Mouse (Mus musculus) midbrain, embryonic 10.5 days (tissue): ENCODE results near the gene Cbl. TPM values are rescaled to one million over a fixed set of nuclear protein-coding genes. Genes with fewer than 3 reads are reported as not detected.
A peak's percentile ranks its signal among the peaks of the same experiment; 100 is the strongest.

ENCODE experiments used
- DNase-seq: peaks from one replicate; pipeline ENCODE4 v3.0.0-alpha.2; 2017; ENCODE audit warnings: low spot score
- H3K27ac ChIP-seq: fragments of 300-500 bp; sonication (generic); replicated peaks from 2 replicates; pipeline ENCODE4 v1.5.1; 2016; ENCODE audit warnings: mild to moderate bottlenecking
- H3K27me3 ChIP-seq: fragments of 300-500 bp; sonication (generic); 2 replicates; pipeline ENCODE4 v1.6.1; 2016; ENCODE audit warnings: low read depth, mild to moderate bottlenecking; ENCODE audit not compliant: poor library complexity, severe bottlenecking
- H3K36me3 ChIP-seq: fragments of 300-500 bp; sonication (generic); 2 replicates; pipeline ENCODE4 v1.6.1; 2016; ENCODE audit warnings: mild to moderate bottlenecking, moderate library complexity
- H3K4me1 ChIP-seq: fragments of 300-500 bp; sonication (generic); 2 replicates; pipeline ENCODE4 v1.6.1; 2016
- H3K4me3 ChIP-seq: fragments of 300-500 bp; sonication (generic); 2 replicates; pipeline ENCODE4 v1.5.1; 2016; ENCODE audit warnings: mild to moderate bottlenecking, moderate library complexity
- H3K9me3 ChIP-seq: fragments of 300-500 bp; sonication (generic); replicated peaks from 2 replicates; pipeline ENCODE4 v1.6.1; 2016; ENCODE audit warnings: mild to moderate bottlenecking
- WGBS: fragments of 180-500 bp; shearing (Covaris S2); methylation state at CpG from one replicate; pipeline ENCODE4 v1.1.7; 2016; 5-methylcytosine and 5-hydroxymethylcytosine counted together
- polyA plus RNA-seq: library from polyadenylated mRNA; unstranded; fragments of >200 nt; fragmentation: Nextera tagmentation; extraction: Ambion mirVana; gene quantifications from 2 replicates; pipeline ENCODE4 v1.2.1, GENCODE M21; 2016

Cbl gene
- polyA plus RNA-seq, 1 experiment from 2014 or later = 21.7 TPM

DNA sequence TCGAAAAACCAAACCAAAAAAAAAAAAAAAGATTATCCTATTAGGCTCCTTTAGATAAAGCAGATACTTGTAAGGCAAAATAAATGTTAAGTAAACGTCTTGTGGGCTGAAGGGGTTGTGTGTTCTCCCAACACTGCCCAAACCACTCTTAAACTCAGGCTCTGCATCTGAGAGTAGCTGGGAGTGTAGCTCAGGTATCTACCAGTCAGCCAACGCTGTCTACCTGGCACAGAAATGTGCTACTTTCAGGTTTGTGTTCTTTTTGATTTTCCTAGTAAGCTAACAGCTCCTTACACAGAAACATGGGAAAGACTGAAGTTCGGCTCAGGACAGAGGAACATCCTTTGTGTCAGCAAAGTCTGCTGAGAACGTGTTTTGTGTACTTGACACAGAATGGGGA lies 101.6 kb downstream of the Cbl start:
- 0 out of 2 replicates have a peak overlapping the region, but pooled peaks have one; percentile 92 for H3K27ac ChIP-seq
- DNase-seq = no peak
- peaks cover 79% of the 10 kb centered on the region for H3K4me1 ChIP-seq
- H3K9me3 ChIP-seq = no peaks in the 10 kb centered on the region
- H3K27me3 ChIP-seq = peaks cover 81% of the 10 kb centered on the region
- WGBS = 68% methylated on average over 5 of the region's 5 CpGs
- no peak overlapping the region for H3K4me3 ChIP-seq
- 0 out of 2 replicates have a peak, but pooled peaks cover 4% of the 10 kb centered on the region for H3K36me3 ChIP-seq

- 33% methylated on average over 7 of the region's 7 CpGs for WGBS
- peaks cover 85% of the 10 kb centered on the region for H3K4me1 ChIP-seq
- peak; percentile 31 for DNase-seq
- no peaks in the 10 kb centered on the region for H3K9me3 ChIP-seq
- peaks cover 71% of the 10 kb centered on the region for H3K27me3 ChIP-seq
- H3K27ac ChIP-seq = peak overlapping the region; percentile 92
- no peaks in the 10 kb centered on the region for H3K36me3 ChIP-seq
- H3K4me3 ChIP-seq = peak overlapping the region; percentile 59
Measured at GRCm38 (mm10) chr9:44131276-44131590, 102.6 kb downstream of the Cbl start.

- H3K27me3 ChIP-seq = peaks cover 66% of the 10 kb centered on the region
- 14% methylated on average over 19 of the region's 19 CpGs for WGBS
Measured at GRCm38 (mm10) chr9:44130581-44131275, 103.1 kb downstream of the Cbl start.

DNA sequence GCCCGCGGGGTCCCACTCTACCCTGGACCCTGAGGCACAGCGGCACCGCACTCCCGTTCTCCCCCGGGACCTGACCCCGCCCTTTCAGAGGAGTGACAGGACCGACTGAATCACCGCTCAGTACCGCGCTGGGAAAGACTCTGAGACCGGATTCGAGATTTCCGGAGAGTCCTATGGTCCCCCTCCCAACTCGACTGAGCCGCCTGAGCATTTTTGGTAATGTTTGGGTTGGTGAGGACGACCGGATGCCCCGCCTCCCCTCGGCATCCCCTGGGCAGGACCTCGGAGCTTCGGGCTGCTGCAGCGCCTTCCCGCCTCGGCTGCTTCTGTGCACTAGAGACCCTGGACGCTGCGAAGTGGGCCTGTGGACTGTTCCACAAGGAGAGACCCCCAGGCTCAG lies 103.8 kb downstream of the Cbl start:
- Histone ChIP-seq H3K27me3 (peaks cover 59% of the 10 kb centered on the region), H3K9me3 (no peaks in the 10 kb centered on the region), H3K4me1 (peaks cover 82% of the 10 kb centered on the region), H3K36me3 (no peaks in the 10 kb centered on the region), H3K27ac (peak overlapping the region; percentile 92), H3K4me3 (peak overlapping the region; percentile 59)
- peak; percentile 74 for DNase-seq
- under 1% methylated on average over 27 of the region's 27 CpGs for WGBS

More at GRCm38 (mm10) chr9:44130581-44131275, 103.1 kb downstream of the Cbl start:
- peak; percentile 85 for DNase-seq
- Histone ChIP-seq H3K27ac (peak overlapping the region; percentile 92), H3K36me3 (no peaks in the 10 kb centered on the region), H3K4me1 (peaks cover 85% of the 10 kb centered on the region), H3K9me3 (no peaks in the 10 kb centered on the region), H3K4me3 (peak overlapping the region; percentile 59)

DNA sequence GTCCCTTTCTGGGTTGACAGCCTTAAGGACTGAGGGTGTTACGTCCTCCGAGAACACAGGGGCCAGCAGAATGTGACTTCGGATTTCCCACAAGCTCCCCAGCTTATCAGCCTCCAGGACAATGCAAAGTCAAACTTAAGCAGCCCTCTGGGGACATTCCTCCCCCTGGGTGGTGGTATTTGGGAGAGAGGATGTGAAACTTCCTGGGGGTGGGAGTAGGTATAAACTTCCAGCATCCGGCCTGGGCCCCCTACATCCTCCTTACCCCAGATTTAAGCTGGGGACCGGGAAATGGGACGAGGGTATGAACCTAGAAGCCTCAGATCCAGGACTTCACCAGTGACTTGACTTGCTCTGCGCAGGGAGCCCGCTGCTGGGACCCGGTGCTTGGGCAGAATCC lies 104.2 kb downstream of the Cbl start:
- 5% methylated on average over 9 of the region's 9 CpGs for WGBS
- peak overlapping the region; percentile 59 for H3K4me3 ChIP-seq
- H3K4me1 ChIP-seq = peaks cover 82% of the 10 kb centered on the region
- DNase-seq = no peak
- H3K36me3 ChIP-seq = no peaks in the 10 kb centered on the region
- H3K27me3 ChIP-seq = peaks cover 55% of the 10 kb centered on the region
- no peaks in the 10 kb centered on the region for H3K9me3 ChIP-seq
- H3K27ac ChIP-seq = peak overlapping the region; percentile 92

GRCm38 (mm10) chr9:44127351-44127801 lies 106.5 kb downstream of the Cbl start:
- H3K27me3 ChIP-seq = peaks cover 33% of the 10 kb centered on the region
- 52% methylated on average over 3 of the region's 3 CpGs for WGBS

DNA sequence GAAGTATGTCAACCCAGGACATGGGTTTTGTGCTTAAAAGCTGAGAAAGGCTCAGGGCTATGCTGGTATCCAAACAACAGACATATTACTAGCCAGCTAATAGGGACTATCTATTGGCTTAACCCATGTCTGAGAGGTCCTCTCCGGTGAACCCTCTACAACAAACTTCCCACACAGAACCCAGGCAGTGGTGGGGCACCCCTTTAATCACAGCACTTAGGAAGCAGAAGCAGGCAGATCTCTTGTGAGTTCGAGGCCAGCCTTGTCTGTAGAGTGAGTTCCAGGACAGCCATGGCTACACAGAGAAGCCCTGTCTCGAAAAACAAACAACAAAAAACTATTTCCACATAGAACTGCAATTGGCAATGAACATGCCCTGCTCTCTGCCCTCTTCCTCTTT lies 107.1 kb downstream of the Cbl start:
- Histone ChIP-seq H3K4me3 (no peak overlapping the region), H3K27me3 (peaks cover 26% of the 10 kb centered on the region), H3K4me1 (peaks cover 56% of the 10 kb centered on the region), H3K36me3 (no peaks in the 10 kb centered on the region), H3K9me3 (no peaks in the 10 kb centered on the region), H3K27ac (no peak overlapping the region; the same call in 1 of the 2 replicates)
- 87% methylated on average over 3 of the region's 3 CpGs for WGBS
- no peak for DNase-seq

More at GRCm38 (mm10) chr9:44127351-44127801, 106.5 kb downstream of the Cbl start:
- no peaks in the 10 kb centered on the region for H3K9me3 ChIP-seq
- H3K36me3 ChIP-seq = no peaks in the 10 kb centered on the region
- H3K27ac ChIP-seq = no peak overlapping the region
- no peak overlapping the region for H3K4me3 ChIP-seq
- H3K4me1 ChIP-seq = peaks cover 59% of the 10 kb centered on the region
- peak; percentile 12 for DNase-seq

DNA sequence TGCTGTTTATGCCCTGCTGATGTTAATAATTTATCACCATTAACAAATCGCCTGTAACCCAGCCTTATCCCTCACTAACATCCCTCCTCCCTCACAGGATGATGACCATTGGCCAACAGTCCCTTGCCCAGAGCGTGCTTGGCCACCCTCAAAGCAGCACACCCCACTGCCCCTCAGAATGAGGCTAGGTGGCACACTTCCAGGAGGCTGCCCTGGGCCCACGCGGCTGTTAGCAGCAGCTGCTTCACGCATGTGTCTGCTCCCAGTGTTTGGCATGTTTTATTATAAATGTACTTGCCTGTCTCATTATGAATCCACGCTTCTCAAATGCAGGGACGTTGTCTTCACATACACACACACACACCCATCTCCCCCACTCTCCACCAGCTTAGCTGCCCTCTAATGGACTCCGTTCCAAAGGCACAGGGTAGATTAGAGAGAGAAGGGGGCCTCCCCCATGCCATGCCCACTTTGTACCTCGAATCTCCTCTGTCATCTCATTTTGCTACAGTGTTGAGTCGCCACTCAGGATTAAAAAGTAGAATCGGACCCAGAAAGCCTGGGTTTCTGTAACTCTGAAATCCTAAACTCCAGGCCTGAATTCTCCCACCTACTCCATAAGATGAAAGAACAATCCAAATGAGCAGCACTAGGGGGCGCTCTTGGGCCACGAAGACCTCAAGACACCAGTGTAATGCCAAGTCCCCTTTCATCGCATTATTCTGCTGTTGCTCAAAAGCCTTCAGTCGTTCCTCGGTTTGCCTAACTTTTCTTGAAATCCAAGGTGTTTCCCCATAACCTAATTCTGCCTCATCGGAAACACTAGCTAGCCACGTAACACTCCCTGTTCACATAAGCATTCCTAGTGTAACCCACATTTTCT lies 108.1 kb downstream of the Cbl start:
- Histone ChIP-seq H3K27ac (peak overlapping the region; percentile 24), H3K36me3 (no peaks in the 10 kb centered on the region), H3K9me3 (no peaks in the 10 kb centered on the region), H3K27me3 (peaks cover 17% of the 10 kb centered on the region), H3K4me3 (no peak overlapping the region), H3K4me1 (peaks cover 46% of the 10 kb centered on the region)
- DNase-seq = peak; percentile 86
- 38% methylated on average over 18 of the region's 18 CpGs for WGBS

DNA sequence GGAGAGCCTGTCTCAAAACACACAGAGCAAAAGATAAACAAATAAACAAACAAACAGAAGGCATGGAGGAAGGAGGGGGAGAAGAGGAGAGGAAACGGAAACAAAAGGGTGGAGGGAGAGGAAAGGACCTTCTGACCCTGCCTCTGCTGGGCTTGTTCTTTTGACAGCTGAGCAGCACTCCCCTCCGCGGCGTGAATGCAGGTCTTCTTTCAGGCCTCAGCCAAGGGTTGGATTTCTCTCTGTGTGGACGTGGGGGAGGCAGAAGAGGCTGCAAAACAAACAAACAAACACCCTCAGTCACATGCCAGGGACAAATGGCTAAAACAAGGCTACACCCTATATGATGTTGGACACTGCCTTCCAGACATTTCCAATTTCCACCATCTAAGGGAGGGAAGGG lies 108.8 kb downstream of the Cbl start:
- peaks cover 16% of the 10 kb centered on the region for H3K27me3 ChIP-seq
- DNase-seq = no peak
- no peak overlapping the region for H3K4me3 ChIP-seq
- no peak overlapping the region for H3K27ac ChIP-seq
- H3K9me3 ChIP-seq = no peaks in the 10 kb centered on the region
- 51% methylated on average over 5 of the region's 5 CpGs for WGBS
- H3K36me3 ChIP-seq = no peaks in the 10 kb centered on the region
- peaks cover 39% of the 10 kb centered on the region for H3K4me1 ChIP-seq

DNA sequence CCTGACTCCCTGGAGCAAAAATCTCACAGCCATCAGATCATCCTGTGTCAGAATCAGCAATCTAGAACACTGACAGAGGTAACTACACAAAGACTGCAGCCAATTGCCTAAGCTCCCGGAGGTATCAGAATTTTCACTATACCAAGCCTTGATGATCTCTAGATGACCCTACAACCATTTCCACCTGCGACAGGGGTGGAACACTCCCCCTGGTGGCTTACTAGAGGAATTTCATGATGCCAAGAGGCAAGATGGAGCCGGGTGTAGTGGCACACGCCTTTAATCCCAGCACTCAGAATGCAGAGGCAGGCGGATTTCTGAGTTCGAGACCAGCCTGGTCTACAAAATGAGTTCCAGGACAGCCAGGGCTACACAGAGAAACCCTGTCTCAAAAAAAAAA lies 109.5 kb downstream of the Cbl start:
- Histone ChIP-seq H3K4me1 (peaks cover 31% of the 10 kb centered on the region), H3K36me3 (no peaks in the 10 kb centered on the region), H3K27me3 (peaks cover 12% of the 10 kb centered on the region), H3K27ac (no peak overlapping the region), H3K9me3 (no peaks in the 10 kb centered on the region), H3K4me3 (no peak overlapping the region)
- WGBS = 71% methylated on average over 6 of the region's 6 CpGs
- no peak for DNase-seq

- 89% methylated on average over 8 of the region's 8 CpGs for WGBS
- H3K9me3 ChIP-seq = no peaks in the 10 kb centered on the region
- no peak for DNase-seq
- no peak overlapping the region for H3K27ac ChIP-seq
- H3K4me1 ChIP-seq = peaks cover 3% of the 10 kb centered on the region; the same call in 1 of the 2 replicates
- no peak overlapping the region for H3K4me3 ChIP-seq
- H3K36me3 ChIP-seq = no peaks in the 10 kb centered on the region
- H3K27me3 ChIP-seq = no peaks in the 10 kb centered on the region
Measured at GRCm38 (mm10) chr9:44119948-44120465, 113.8 kb downstream of the Cbl start.

DNA sequence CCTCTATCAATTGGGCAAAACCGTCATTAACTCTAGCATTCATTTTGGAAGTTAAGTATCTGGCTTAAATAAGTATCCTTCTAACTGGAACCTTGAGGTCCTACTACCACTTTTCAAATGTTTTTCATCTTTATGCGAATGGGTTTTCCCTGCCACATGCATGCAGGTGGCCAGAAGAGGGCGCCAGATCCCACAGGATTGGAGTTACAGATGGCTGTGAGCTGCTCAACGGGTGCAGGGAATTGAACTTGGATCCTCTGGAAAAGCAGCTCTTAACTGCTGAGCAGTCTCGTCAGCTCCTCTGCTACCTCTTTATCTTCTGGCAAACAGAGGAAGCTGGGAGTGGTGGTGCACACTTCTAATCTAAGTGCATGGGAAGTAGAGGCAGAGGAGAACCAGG lies 114.8 kb downstream of the Cbl start:
- DNase-seq = peak; percentile 40
- Histone ChIP-seq H3K9me3 (no peaks in the 10 kb centered on the region), H3K4me1 (0 out of 2 replicates have a peak, but pooled peaks cover 3% of the 10 kb centered on the region), H3K36me3 (no peaks in the 10 kb centered on the region), H3K4me3 (no peak overlapping the region), H3K27me3 (no peaks in the 10 kb centered on the region), H3K27ac (no peak overlapping the region)
- 50% methylated on average over 5 of the region's 5 CpGs for WGBS
